Mouse (Mus musculus) forebrain, embryonic 11.5 days (tissue): ENCODE results near the gene Impg1. TPM values are rescaled to one million over a fixed set of nuclear protein-coding genes. Genes with fewer than 3 reads are reported as not detected.

Experiments
- ATAC-seq: fragments of 200-750 bp; cut with Nextera tagmentation; replicated peaks from 2 replicates; pipeline ENCODE4 v1.8.0; 2017; ENCODE audit warnings: moderate TSS enrichment; ENCODE audit not compliant: low FRiP score
- DNase-seq: peaks from one replicate; pipeline ENCODE4 v3.0.0-alpha.2; 2017; ENCODE audit warnings: low spot score
- H3K27ac ChIP-seq: fragments of 300-500 bp; sonication (generic); 2 replicates; pipeline ENCODE4 v1.5.1; 2014; ENCODE audit warnings: low read depth, low read length
- H3K27me3 ChIP-seq: fragments of 300-500 bp; sonication (generic); 2 replicates; pipeline ENCODE4 v1.6.1; 2014; ENCODE audit warnings: mild to moderate bottlenecking, low read length, mixed read lengths; ENCODE audit not compliant: control insufficient read depth, insufficient read depth
- H3K36me3 ChIP-seq: fragments of 300-500 bp; sonication (generic); 2 replicates; pipeline ENCODE4 v1.6.1; 2014; ENCODE audit warnings: mild to moderate bottlenecking, low read length, moderate library complexity, mixed read lengths; ENCODE audit not compliant: control insufficient read depth, insufficient read depth
- H3K4me1 ChIP-seq: fragments of 300-500 bp; sonication (generic); replicated peaks from 2 replicates; pipeline ENCODE4 v1.6.1; 2014; ENCODE audit warnings: low read length, mixed read lengths; ENCODE audit not compliant: control insufficient read depth, insufficient read depth
- H3K4me2 ChIP-seq: fragments of 300-500 bp; sonication (generic); 2 replicates; pipeline ENCODE4 v1.6.1; 2014; ENCODE audit warnings: low read depth, mild to moderate bottlenecking, low read length, moderate library complexity, mixed read lengths; ENCODE audit not compliant: severe bottlenecking
- H3K4me3 ChIP-seq: fragments of 300-500 bp; sonication (generic); 2 replicates; pipeline ENCODE4 v1.5.1; 2014; ENCODE audit warnings: low read depth, low read length
- H3K9ac ChIP-seq: fragments of 300-500 bp; sonication (generic); 2 replicates; pipeline ENCODE4 v1.6.1; 2014; ENCODE audit warnings: low read length
- H3K9me3 ChIP-seq: fragments of 300-500 bp; sonication (generic); 2 replicates; pipeline ENCODE4 v1.6.1; 2016; ENCODE audit warnings: low read length, mixed read lengths; ENCODE audit not compliant: control insufficient read depth
- WGBS: fragments of 180-500 bp; shearing (Covaris S2); extraction: QIAGEN DNeasy Blood & Tissue Kit; methylation state at CpG from one replicate; pipeline ENCODE4 v1.1.7; 2014; 5-methylcytosine and 5-hydroxymethylcytosine counted together
- polyA plus RNA-seq: library from polyadenylated mRNA; unstranded; fragments of >200 nt; fragmentation: Nextera tagmentation; extraction: Ambion mirVana; gene quantifications from 2 replicates; pipeline ENCODE4 v1.2.1, GENCODE M21; 2014

The Impg1 gene
- polyA plus RNA-seq, 1 experiment from 2014 or later = not detected

- H3K4me3 ChIP-seq = no peak overlapping the region
- DNase-seq = no peak
- 89% methylated on average over 2 of the region's 2 CpGs for WGBS
These were observed 180.6 kb downstream of the Impg1 start for GRCm38 (mm10) chr9:80284539-80285174.

DNA sequence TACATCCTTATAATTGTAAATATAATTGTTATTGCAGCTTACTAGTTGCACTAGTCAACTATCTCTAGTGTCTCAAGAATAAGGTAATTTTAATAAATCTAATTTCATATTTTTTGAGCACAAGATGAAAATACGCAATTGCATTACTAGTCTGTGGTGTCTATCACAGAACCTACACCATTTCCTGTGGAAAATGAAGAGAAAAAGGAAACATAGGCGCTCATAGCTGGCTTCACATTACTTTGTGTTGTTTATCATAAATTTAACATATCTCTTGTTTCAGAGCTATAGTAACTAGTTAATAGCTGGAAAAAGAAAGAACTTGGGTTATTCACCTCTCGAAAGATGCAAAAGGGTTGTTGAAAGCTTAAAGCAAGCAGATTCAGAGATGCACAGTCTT, 182.9 kb downstream of the Impg1 start:
- Histone ChIP-seq H3K27me3 (no peaks in the 10 kb centered on the region), H3K36me3 (no peaks in the 10 kb centered on the region), H3K27ac (no peak overlapping the region), H3K4me1 (no peaks in the 10 kb centered on the region), H3K9me3 (no peaks in the 10 kb centered on the region), H3K9ac (no peak overlapping the region), H3K4me3 (no peak overlapping the region), H3K4me2 (no peak overlapping the region)
- 95% methylated on average over 3 of the region's 3 CpGs for WGBS
- DNase-seq (no peak), ATAC-seq (no peak)

More at GRCm38 (mm10) chr9:80284539-80285174, 180.6 kb downstream of the Impg1 start:
- Histone ChIP-seq H3K27me3 (no peaks in the 10 kb centered on the region), H3K36me3 (no peaks in the 10 kb centered on the region), H3K4me1 (no peaks in the 10 kb centered on the region), H3K9me3 (no peaks in the 10 kb centered on the region), H3K4me2 (no peak overlapping the region), H3K27ac (no peak overlapping the region), H3K9ac (no peak overlapping the region)
- ATAC-seq = no peak

- Histone ChIP-seq H3K27me3 (no peaks in the 10 kb centered on the region), H3K4me3 (no peak overlapping the region), H3K9me3 (no peaks in the 10 kb centered on the region), H3K36me3 (no peaks in the 10 kb centered on the region), H3K9ac (no peak overlapping the region), H3K27ac (no peak overlapping the region), H3K4me1 (no peaks in the 10 kb centered on the region; the same call in 1 of the 2 replicates), H3K4me2 (no peak overlapping the region)
- 94% methylated on average over 1 of the region's 1 CpGs for WGBS
- no peak for ATAC-seq
- no peak for DNase-seq
These were observed 184.6 kb downstream of the Impg1 start for GRCm38 (mm10) chr9:80280724-80281123.

DNA sequence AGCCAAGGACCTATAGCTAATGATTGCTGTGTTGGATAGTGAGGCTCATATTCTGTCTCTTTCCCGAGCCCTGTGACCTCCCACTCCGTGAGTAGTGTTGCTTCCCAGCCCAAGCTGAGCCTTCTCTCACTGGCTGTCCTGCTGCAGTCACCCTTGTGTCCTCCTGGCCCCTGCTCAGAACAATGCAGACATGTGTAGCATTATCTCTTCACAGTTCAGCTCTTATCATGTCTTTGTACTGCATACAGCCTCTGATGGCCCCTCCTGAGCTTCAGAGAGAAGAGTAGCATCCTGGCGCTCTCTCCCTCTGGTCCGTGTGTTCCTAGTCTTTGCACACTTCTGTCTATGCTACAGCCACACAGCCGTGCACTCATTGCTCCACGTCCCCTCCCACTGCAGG, 187.5 kb downstream of the Impg1 start:
- no peak overlapping the region for H3K4me3 ChIP-seq
- no peaks in the 10 kb centered on the region for H3K27me3 ChIP-seq
- 84% methylated on average over 6 of the region's 6 CpGs for WGBS
- H3K9ac ChIP-seq = no peak overlapping the region
- no peak overlapping the region for H3K27ac ChIP-seq
- no peak for DNase-seq
- H3K36me3 ChIP-seq = no peaks in the 10 kb centered on the region
- no peaks in the 10 kb centered on the region; the same call in 1 of the 2 replicates for H3K4me1 ChIP-seq
- no peak for ATAC-seq
- no peak overlapping the region for H3K4me2 ChIP-seq
- no peaks in the 10 kb centered on the region for H3K9me3 ChIP-seq

- Histone ChIP-seq H3K4me1 (no peaks in the 10 kb centered on the region; the same call in 1 of the 2 replicates), H3K9me3 (no peaks in the 10 kb centered on the region), H3K9ac (no peak overlapping the region), H3K27me3 (no peaks in the 10 kb centered on the region), H3K4me2 (no peak overlapping the region), H3K36me3 (no peaks in the 10 kb centered on the region), H3K4me3 (no peak overlapping the region), H3K27ac (no peak overlapping the region)
- no peak for ATAC-seq
- no peak for DNase-seq
- 57% methylated on average over 2 of the region's 2 CpGs for WGBS
These were observed 188.1 kb downstream of the Impg1 start for GRCm38 (mm10) chr9:80277157-80277556.

- DNase-seq (no peak), ATAC-seq (no peak)
- H3K4me2 ChIP-seq = no peak overlapping the region
- WGBS = 85% methylated on average over 1 of the region's 1 CpGs
- H3K4me3 ChIP-seq = no peak overlapping the region
- no peak overlapping the region for H3K9ac ChIP-seq
- H3K9me3 ChIP-seq = no peaks in the 10 kb centered on the region
- no peaks in the 10 kb centered on the region; the same call in 1 of the 2 replicates for H3K4me1 ChIP-seq
- no peak overlapping the region for H3K27ac ChIP-seq
- H3K27me3 ChIP-seq = no peaks in the 10 kb centered on the region
- H3K36me3 ChIP-seq = no peaks in the 10 kb centered on the region
These were observed 189.5 kb downstream of the Impg1 start for GRCm38 (mm10) chr9:80275772-80276134.

- H3K4me3 ChIP-seq = no peak overlapping the region
- WGBS = 93% methylated on average over 8 of the region's 8 CpGs
- H3K36me3 ChIP-seq = no peaks in the 10 kb centered on the region
- no peaks in the 10 kb centered on the region for H3K27me3 ChIP-seq
- no peak overlapping the region for H3K27ac ChIP-seq
- no peak overlapping the region for H3K9ac ChIP-seq
- H3K4me2 ChIP-seq = no peak overlapping the region
- no peaks in the 10 kb centered on the region; the same call in 1 of the 2 replicates for H3K4me1 ChIP-seq
- no peak for ATAC-seq
- DNase-seq = no peak
- no peaks in the 10 kb centered on the region for H3K9me3 ChIP-seq
These were observed 190.1 kb downstream of the Impg1 start for GRCm38 (mm10) chr9:80275053-80275771.

- H3K4me2 ChIP-seq = no peak overlapping the region
- H3K4me1 ChIP-seq = no peaks in the 10 kb centered on the region; the same call in 1 of the 2 replicates
- no peaks in the 10 kb centered on the region for H3K9me3 ChIP-seq
- H3K36me3 ChIP-seq = no peaks in the 10 kb centered on the region
- H3K9ac ChIP-seq = no peak overlapping the region
- no peaks in the 10 kb centered on the region for H3K27me3 ChIP-seq
- DNase-seq (no peak), ATAC-seq (peak; percentile 51; the same call in 1 of the 2 replicates)
- WGBS = 32% methylated on average over 1 of the region's 1 CpGs
- H3K4me3 ChIP-seq = no peak overlapping the region
- H3K27ac ChIP-seq = no peak overlapping the region
These were observed 192.3 kb downstream of the Impg1 start for GRCm38 (mm10) chr9:80272951-80273350.

- ATAC-seq = no peak
- no peak overlapping the region for H3K4me2 ChIP-seq
- no peak overlapping the region for H3K27ac ChIP-seq
- H3K4me1 ChIP-seq = no peaks in the 10 kb centered on the region
- no peaks in the 10 kb centered on the region for H3K9me3 ChIP-seq
- no peak overlapping the region for H3K4me3 ChIP-seq
- 85% methylated on average over 8 of the region's 8 CpGs for WGBS
- no peak overlapping the region for H3K9ac ChIP-seq
- H3K36me3 ChIP-seq = no peaks in the 10 kb centered on the region
- DNase-seq = no peak
- H3K27me3 ChIP-seq = no peaks in the 10 kb centered on the region
These were observed 195.7 kb downstream of the Impg1 start for GRCm38 (mm10) chr9:80269596-80269995.
